Mouse (Mus musculus): ENCODE data around the gene Apol6. TPM values are rescaled to one million over a fixed set of nuclear protein-coding genes. Genes with fewer than 3 reads are reported as not detected.

Apol6 gene
- polyA plus RNA-seq, 1 experiment from 2014 or later, result 0.23 TPM

GRCm38 (mm10) chr15:77035643-77036042 is 8.9 kb upstream of the Apol6 start:
- H3K27me3 ChIP-seq, result no peaks in the 10 kb centered on the region
- no peaks in the 10 kb centered on the region for H3K36me3 ChIP-seq
- ATAC-seq (replicated peaks; ENCODE audit: low FRiP score), result no peak
- H3K9me3 ChIP-seq (replicated peaks), result no peaks in the 10 kb centered on the region
- H3K4me3 ChIP-seq (replicated peaks), result no peak overlapping the region
- 64% methylated on average over 3 of the region's 3 CpGs for WGBS
- H3K27ac ChIP-seq, result peak overlapping the region; percentile 97
- no peak overlapping the region for H3K4me2 ChIP-seq
- H3K9ac ChIP-seq, result no peak overlapping the region
- H3K4me1 ChIP-seq, result peaks cover 51% of the 10 kb centered on the region

- 0 out of 2 replicates have a peak overlapping the region, but pooled peaks have one; percentile 21 for H3K9ac ChIP-seq
- ATAC-seq (replicated peaks; ENCODE audit: low FRiP score), result peak; percentile 53
- H3K4me2 ChIP-seq, result no peak overlapping the region
- H3K36me3 ChIP-seq, result no peaks in the 10 kb centered on the region
- H3K9me3 ChIP-seq (replicated peaks), result no peaks in the 10 kb centered on the region
- H3K4me1 ChIP-seq, result peaks cover 53% of the 10 kb centered on the region
- H3K4me3 ChIP-seq (replicated peaks), result no peak overlapping the region
- 38% methylated on average over 11 of the region's 11 CpGs for WGBS
- H3K27ac ChIP-seq, result peak overlapping the region; percentile 97
- no peaks in the 10 kb centered on the region for H3K27me3 ChIP-seq
Observed at GRCm38 (mm10) chr15:77036320-77036988, 8.1 kb upstream of the Apol6 start.

GRCm38 (mm10) chr15:77036989-77037277 is 7.6 kb upstream of the Apol6 start:
- peak; percentile 42 for ATAC-seq (replicated peaks; ENCODE audit: low FRiP score)
- H3K4me2 ChIP-seq, result peak overlapping the region; percentile 30
- no peaks in the 10 kb centered on the region for H3K36me3 ChIP-seq
- no peaks in the 10 kb centered on the region for H3K27me3 ChIP-seq
- H3K4me1 ChIP-seq, result peaks cover 53% of the 10 kb centered on the region
- WGBS, result 9% methylated on average over 2 of the region's 2 CpGs
- peak overlapping the region; percentile 97 for H3K27ac ChIP-seq
- H3K4me3 ChIP-seq (replicated peaks), result no peak overlapping the region
- no peaks in the 10 kb centered on the region for H3K9me3 ChIP-seq (replicated peaks)
- H3K9ac ChIP-seq, result 0 out of 2 replicates have a peak overlapping the region, but pooled peaks have one; percentile 21

GRCm38 (mm10) chr15:77037278-77038161 is 7.0 kb upstream of the Apol6 start:
- Histone ChIP-seq H3K27ac (peak overlapping the region; percentile 97), H3K27me3 (no peaks in the 10 kb centered on the region), H3K4me1 (peaks cover 53% of the 10 kb centered on the region), H3K36me3 (no peaks in the 10 kb centered on the region), H3K4me3 (replicated peaks) (no peak overlapping the region), H3K9ac (0 out of 2 replicates have a peak overlapping the region, but pooled peaks have one; percentile 21), H3K4me2 (peak overlapping the region; percentile 30), H3K9me3 (replicated peaks) (no peaks in the 10 kb centered on the region)
- whole genome bisulfite sequencing, result 7% methylated on average over 11 of the region's 11 CpGs
- ATAC-seq (replicated peaks; ENCODE audit: low FRiP score), result peak; percentile 87

- Histone ChIP-seq H3K36me3 (no peaks in the 10 kb centered on the region), H3K9ac (no peak overlapping the region), H3K27ac (no peak overlapping the region), H3K9me3 (replicated peaks) (no peaks in the 10 kb centered on the region), H3K4me2 (no peak overlapping the region), H3K4me3 (replicated peaks) (no peak overlapping the region), H3K4me1 (peaks cover 52% of the 10 kb centered on the region), H3K27me3 (no peaks in the 10 kb centered on the region)
- ATAC-seq (replicated peaks; ENCODE audit: low FRiP score), result no peak
- WGBS, result 72% methylated on average over 9 of the region's 9 CpGs
Observed at GRCm38 (mm10) chr15:77039211-77039700, 5.3 kb upstream of the Apol6 start.

- 0 out of 2 replicates have a peak overlapping the region, but pooled peaks have one; percentile 13 for H3K27ac ChIP-seq
- 67% methylated on average over 3 of the region's 3 CpGs for WGBS
Observed at GRCm38 (mm10) chr15:77040784-77041183, 3.7 kb upstream of the Apol6 start.

GRCm38 (mm10) chr15:77045609-77046008 is 1.1 kb downstream of the Apol6 start:
- Histone ChIP-seq H3K9me3 (replicated peaks) (no peaks in the 10 kb centered on the region), H3K4me2 (no peak overlapping the region), H3K27me3 (no peaks in the 10 kb centered on the region), H3K9ac (no peak overlapping the region), H3K4me1 (peaks cover 5% of the 10 kb centered on the region), H3K27ac (no peak overlapping the region), H3K4me3 (replicated peaks) (no peak overlapping the region), H3K36me3 (no peaks in the 10 kb centered on the region)
- ATAC-seq (replicated peaks; ENCODE audit: low FRiP score), result no peak
- 52% methylated on average over 10 of the region's 10 CpGs for WGBS

More at GRCm38 (mm10) chr15:77040784-77041183, 3.7 kb upstream of the Apol6 start:
- ATAC-seq (replicated peaks; ENCODE audit: low FRiP score), result no peak
- Histone ChIP-seq H3K4me1 (peaks cover 47% of the 10 kb centered on the region), H3K9ac (no peak overlapping the region), H3K36me3 (no peaks in the 10 kb centered on the region), H3K27me3 (no peaks in the 10 kb centered on the region), H3K9me3 (replicated peaks) (no peaks in the 10 kb centered on the region), H3K4me2 (no peak overlapping the region), H3K4me3 (replicated peaks) (no peak overlapping the region)

GRCm38 (mm10) chr15:77050570-77050969 is 6.0 kb downstream of the Apol6 start, which contains the start of gene Mb:
Gene Mb, minus strand, starts transcription at chr15:77050670.
- Histone ChIP-seq H3K4me1 (peaks cover 7% of the 10 kb centered on the region; the same call in 1 of the 2 replicates), H3K4me2 (no peak within 1 kb of the TSS), H3K9ac (no peak within 1 kb of the TSS), H3K27ac (no peak within 1 kb of the TSS), H3K27me3 (no peaks in the 10 kb centered on the region), H3K36me3 (no peaks in the 10 kb centered on the region), H3K9me3 (replicated peaks) (no peaks in the 10 kb centered on the region), H3K4me3 (replicated peaks) (no peak within 1 kb of the TSS)
- ATAC-seq (replicated peaks; ENCODE audit: low FRiP score), result no peak
- 87% methylated on average over 10 of the region's 10 CpGs for WGBS

GRCm38 (mm10) chr15:77052176-77052575 is 7.6 kb downstream of the Apol6 start:
- H3K27ac ChIP-seq, result no peak overlapping the region
- H3K27me3 ChIP-seq, result no peaks in the 10 kb centered on the region
- WGBS, result 27% methylated on average over 1 of the region's 1 CpGs
- no peaks in the 10 kb centered on the region for H3K9me3 ChIP-seq (replicated peaks)
- no peaks in the 10 kb centered on the region for H3K36me3 ChIP-seq
- H3K4me2 ChIP-seq, result no peak overlapping the region
- H3K9ac ChIP-seq, result no peak overlapping the region
- no peak overlapping the region for H3K4me3 ChIP-seq (replicated peaks)
- ATAC-seq (replicated peaks; ENCODE audit: low FRiP score), result no peak
- H3K4me1 ChIP-seq, result peaks cover 20% of the 10 kb centered on the region

- Histone ChIP-seq H3K4me1 (peaks cover 20% of the 10 kb centered on the region), H3K9me3 (replicated peaks) (no peaks in the 10 kb centered on the region), H3K4me2 (no peak overlapping the region), H3K27me3 (no peaks in the 10 kb centered on the region), H3K9ac (no peak overlapping the region), H3K36me3 (no peaks in the 10 kb centered on the region), H3K27ac (no peak overlapping the region), H3K4me3 (replicated peaks) (no peak overlapping the region)
- 94% methylated on average over 1 of the region's 1 CpGs for WGBS
- ATAC-seq (replicated peaks; ENCODE audit: low FRiP score), result no peak
Observed at GRCm38 (mm10) chr15:77053021-77053420, 8.5 kb downstream of the Apol6 start.

- H3K27ac ChIP-seq, result no peak overlapping the region
- WGBS, result 74% methylated on average over 5 of the region's 5 CpGs
Observed at GRCm38 (mm10) chr15:77054611-77055175, 10.2 kb downstream of the Apol6 start.

More at GRCm38 (mm10) chr15:77054611-77055175, 10.2 kb downstream of the Apol6 start:
- Histone ChIP-seq H3K4me3 (replicated peaks) (no peak overlapping the region), H3K4me2 (no peak overlapping the region), H3K27me3 (no peaks in the 10 kb centered on the region), H3K9me3 (replicated peaks) (no peaks in the 10 kb centered on the region), H3K36me3 (no peaks in the 10 kb centered on the region), H3K9ac (no peak overlapping the region), H3K4me1 (peaks cover 20% of the 10 kb centered on the region)
- ATAC-seq (replicated peaks; ENCODE audit: low FRiP score), result no peak

Data from kidney, embryonic 15.5 days (tissue).